Mouse (Mus musculus) stomach, postnatal 0 days (tissue): ENCODE results near the gene Trnau1ap.

Experiments
- CTCF ChIP-seq: IDR thresholded peaks from 2 replicates; pipeline ENCODE4 v1.5.1; 2016; ENCODE audit warnings: antibody characterized with exemption, low read depth, mild to moderate bottlenecking, moderate library complexity
- EP300 ChIP-seq: optimal IDR thresholded peaks from 2 replicates; pipeline ENCODE3; 2016; ENCODE audit warnings: antibody characterized with exemption

GRCm38 (mm10) chr4:132311801-132312200 is 17.5 kb downstream of the Trnau1ap start:
- TF ChIP-seq CTCF = no peak
- no peak for TF ChIP-seq EP300
